Comparison of ENCODE assay signal across 18 mouse cellular contexts in the genomic region with DNA sequence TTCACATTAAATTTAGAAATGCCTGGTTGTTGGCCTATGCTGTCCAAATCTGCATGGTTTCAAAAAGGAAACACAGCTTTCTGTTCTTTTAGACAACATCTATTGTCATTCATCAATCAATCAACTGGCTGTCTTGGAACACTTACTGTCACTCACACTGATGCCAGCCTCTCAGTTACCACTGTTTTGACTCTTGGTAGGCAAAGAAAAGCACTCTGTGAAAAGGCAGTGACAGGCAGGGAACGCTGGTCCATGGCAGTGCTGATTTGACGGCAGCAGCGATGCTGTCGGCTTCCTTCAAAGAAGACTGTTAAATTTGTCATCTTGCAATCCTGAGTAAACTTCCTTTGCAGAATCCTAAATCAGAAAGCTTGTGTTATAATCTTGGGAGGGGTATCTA.
DNase-seq lines count a peak whose midpoint lies in the region; ATAC-seq and TF ChIP-seq lines count a peak whose summit lies in the region.
"Had no signal": no experiment of that assay in that cellular context is flagged by ENCODE, and none has a peak within 500 bp of the region (broad histone marks: within the 10 kb centered on the region; RNA-seq: fewer than 3 reads in every experiment).

No protein-coding gene starts in this region.

- no peak for TF ChIP-seq POLR2A in brain, embryonic 14.5 days (IDR thresholded peaks at IDR 0.05; ENCODE audit: borderline replicate concordance, extremely low read depth, insufficient read depth, insufficient read length, poor library complexity, severe bottlenecking)

- H3K36me3 ChIP-seq in forebrain, embryonic 14.5 days (ENCODE audit: control insufficient read depth, insufficient read depth, low read length): no peaks in the 10 kb centered on the region
- no peaks in the 10 kb centered on the region for H3K36me3 ChIP-seq in forebrain, embryonic 11.5 days (ENCODE audit: control insufficient read depth, insufficient read depth, low read length)
- no peaks in the 10 kb centered on the region for H3K36me3 ChIP-seq in forebrain, postnatal 0 days (ENCODE audit: insufficient read depth)
- H3K36me3 ChIP-seq in forebrain, embryonic 10.5 days (replicated peaks): no peaks in the 10 kb centered on the region
- H3K36me3 ChIP-seq: embryonic facial prominence, embryonic 10.5 days; embryonic facial prominence, embryonic 12.5 days had no signal

- WGBS in forebrain, embryonic 14.5 days: 55% methylated on average over 4 of the region's 4 CpGs
- WGBS in forebrain, embryonic 11.5 days: 74% methylated on average over 4 of the region's 4 CpGs
- 27% methylated on average over 4 of the region's 4 CpGs for WGBS in forebrain, postnatal 0 days
- 77% methylated on average over 4 of the region's 4 CpGs for WGBS in forebrain, embryonic 10.5 days

- intact Hi-C loops in gastrocnemius, adult 2 months (cut with DNase I): no loop called here

- no peaks in the 10 kb centered on the region for H3K27me3 ChIP-seq in forebrain, embryonic 14.5 days (replicated peaks; ENCODE audit: control insufficient read depth, insufficient read depth, low read length)
- no peaks in the 10 kb centered on the region for H3K27me3 ChIP-seq in forebrain, embryonic 11.5 days (ENCODE audit: control insufficient read depth, insufficient read depth, low read length)
- H3K27me3 ChIP-seq in forebrain, postnatal 0 days (ENCODE audit: insufficient read depth, low read length): no peaks in the 10 kb centered on the region
- no peaks in the 10 kb centered on the region for H3K27me3 ChIP-seq in forebrain, embryonic 10.5 days (ENCODE audit: poor library complexity, severe bottlenecking)
- H3K27me3 ChIP-seq: embryonic facial prominence, embryonic 12.5 days had no signal

- H3K4me2 ChIP-seq in forebrain, embryonic 14.5 days (ENCODE audit: low read length): no peak overlapping the region
- H3K4me2 ChIP-seq in forebrain, embryonic 11.5 days (ENCODE audit: low read depth, low read length, severe bottlenecking): no peak overlapping the region
- no peak overlapping the region for H3K4me2 ChIP-seq in forebrain, postnatal 0 days (ENCODE audit: low read depth)
- H3K4me2 ChIP-seq: embryonic facial prominence, embryonic 12.5 days had no signal

- no peaks in the 10 kb centered on the region for H3K4me1 ChIP-seq in forebrain, embryonic 14.5 days (ENCODE audit: control insufficient read depth, insufficient read depth, low read length)
- no peaks in the 10 kb centered on the region for H3K4me1 ChIP-seq in forebrain, embryonic 11.5 days (replicated peaks; ENCODE audit: control insufficient read depth, insufficient read depth, low read length)
- no peaks in the 10 kb centered on the region for H3K4me1 ChIP-seq in forebrain, postnatal 0 days (ENCODE audit: insufficient read depth)
- H3K4me1 ChIP-seq in forebrain, embryonic 10.5 days: no peaks in the 10 kb centered on the region
- H3K4me1 ChIP-seq: embryonic facial prominence, embryonic 10.5 days; embryonic facial prominence, embryonic 12.5 days had no signal

- H3K4me3 ChIP-seq in forebrain, embryonic 14.5 days (ENCODE audit: low read depth, low read length): no peak overlapping the region
- no peak overlapping the region for H3K4me3 ChIP-seq in forebrain, embryonic 11.5 days (ENCODE audit: low read depth, low read length)
- H3K4me3 ChIP-seq in forebrain, postnatal 0 days (ENCODE audit: low read depth, low read length): no peak overlapping the region
- no peak overlapping the region for H3K4me3 ChIP-seq in forebrain, embryonic 10.5 days
- H3K4me3 ChIP-seq in gastrocnemius, adult 2 months: no peak overlapping the region
- H3K4me3 ChIP-seq: embryonic facial prominence, embryonic 10.5 days; embryonic facial prominence, embryonic 12.5 days had no signal

- H3K9ac ChIP-seq in forebrain, embryonic 14.5 days (ENCODE audit: low read length): no peak overlapping the region
- no peak overlapping the region for H3K9ac ChIP-seq in forebrain, embryonic 11.5 days (ENCODE audit: low read length)
- H3K9ac ChIP-seq in forebrain, postnatal 0 days: no peak overlapping the region
- H3K9ac ChIP-seq: embryonic facial prominence, embryonic 12.5 days had no signal

- no peak for TF ChIP-seq CTCF in forebrain, postnatal 0 days (IDR thresholded peaks at IDR 0.05; ENCODE audit: low read depth)
- TF ChIP-seq CTCF in brain, embryonic 14.5 days (IDR thresholded peaks at IDR 0.05; ENCODE audit: borderline replicate concordance, extremely low read depth, insufficient read depth, insufficient read length): no peak
- no peak for TF ChIP-seq CTCF in gastrocnemius, adult 2 months (IDR thresholded peaks at IDR 0.05)

- H3K9me3 ChIP-seq in forebrain, embryonic 14.5 days (replicated peaks; ENCODE audit: control insufficient read depth, low read length): no peaks in the 10 kb centered on the region
- H3K9me3 ChIP-seq in forebrain, embryonic 11.5 days (ENCODE audit: control insufficient read depth, low read length): no peaks in the 10 kb centered on the region
- H3K9me3 ChIP-seq in forebrain, postnatal 0 days (ENCODE audit: low read length): no peaks in the 10 kb centered on the region
- no peaks in the 10 kb centered on the region for H3K9me3 ChIP-seq in forebrain, embryonic 10.5 days
- H3K9me3 ChIP-seq: embryonic facial prominence, embryonic 10.5 days; embryonic facial prominence, embryonic 12.5 days had no signal

- ATAC-seq in forebrain, embryonic 14.5 days: peak; percentile 61; the same call in 1 of the 2 replicates
- ATAC-seq in forebrain, embryonic 11.5 days (replicated peaks; ENCODE audit: low FRiP score): no peak
- peak; percentile 95 for ATAC-seq in forebrain, postnatal 0 days
- ATAC-seq: activated CD4-positive, CD25-positive, alpha-beta regulatory T cell, adult 4 months had no signal

- peak; percentile 7 for DNase-seq in forebrain, embryonic 14.5 days (ENCODE audit: low spot score)
- DNase-seq in forebrain, embryonic 11.5 days (ENCODE audit: low spot score): no peak
- peak; percentile 61 for DNase-seq in forebrain, postnatal 0 days
- no peak for DNase-seq in forebrain, embryonic 10.5 days (ENCODE audit: extremely low spot score, low spot score)
- peak; percentile 2 for DNase-seq in ZHBTc4 (ENCODE audit: low read depth, low spot score)
- DNase-seq in brain, embryonic 14.5 days (ENCODE audit: low read depth): peak; percentile 50
- DNase-seq in gastrocnemius, adult 2 months: no peak
- DNase-seq in left cerebral cortex, adult 11 months (ENCODE audit: low spot score): no peak
- DNase-seq: adrenal gland, adult 8-10 months; adrenal gland, postnatal 14 days; adrenal gland, postnatal 36 days; cerebellum, adult 11-12 months; cerebellum, adult 2 months; cerebellum, adult 9-10 months; cerebellum, postnatal 25 days had no signal

- H3K27ac ChIP-seq in forebrain, embryonic 14.5 days (ENCODE audit: low read depth, low read length): no peak overlapping the region
- H3K27ac ChIP-seq in forebrain, embryonic 11.5 days (ENCODE audit: low read depth, low read length): no peak overlapping the region
- no peak overlapping the region for H3K27ac ChIP-seq in forebrain, postnatal 0 days (ENCODE audit: low read depth, low read length)
- no peak overlapping the region for H3K27ac ChIP-seq in forebrain, embryonic 10.5 days
- H3K27ac ChIP-seq in gastrocnemius, adult 2 months: no peak overlapping the region
- H3K27ac ChIP-seq: embryonic facial prominence, embryonic 10.5 days; embryonic facial prominence, embryonic 12.5 days had no signal

Comparison
In these comparisons a context has a peak if more than half of its experiments do, and no peak if none do; other contexts are left out.
1. DNase-seq: peak in forebrain, embryonic 14.5 days (single experiment), forebrain, postnatal 0 days (single experiment), ZHBTc4 (single experiment) and brain, embryonic 14.5 days (single experiment); none in forebrain, embryonic 11.5 days (single experiment), forebrain, embryonic 10.5 days (single experiment), gastrocnemius, adult 2 months (single experiment) and left cerebral cortex, adult 11 months (single experiment).